Mouse (Mus musculus) T-helper 17 cell (primary cell): Measurements from ENCODE around the gene Arhgap15.

Experiments used
- in situ Hi-C, 2 experiments: fragments of 300-600 bp; cut with MboI, MseI; formaldehyde crosslinking; loops; 1 replicate in 1 of 2; 2 replicates in 1 of 2; pipeline ENCODE4 v1.15.1; 2025; ENCODE audit warnings: high pct_unique_total_duplicates in 2 of 2

Gene Arhgap15

GRCm38 (mm10) chr2:43772640-43773039 is 24.0 kb downstream of the Arhgap15 start:
- in situ Hi-C loops = no loop called here

- in situ Hi-C loops = no loop called here
Measured at GRCm38 (mm10) chr2:43782157-43782556, 33.5 kb downstream of the Arhgap15 start.

- in situ Hi-C loops = no loop called here
Measured at GRCm38 (mm10) chr2:43783759-43784735, 35.4 kb downstream of the Arhgap15 start.

- in situ Hi-C loops = no loop called here
Measured at GRCm38 (mm10) chr2:43786101-43786500, 37.5 kb downstream of the Arhgap15 start.

GRCm38 (mm10) chr2:43787141-43787540 is 38.5 kb downstream of the Arhgap15 start:
- in situ Hi-C loops = no loop called here

- in situ Hi-C loops = no loop called here
Measured at GRCm38 (mm10) chr2:43788484-43788883, 39.9 kb downstream of the Arhgap15 start.

GRCm38 (mm10) chr2:43790049-43790693 is 41.5 kb downstream of the Arhgap15 start:
- in situ Hi-C loops = no loop called here

- in situ Hi-C loops = no loop called here
Measured at GRCm38 (mm10) chr2:43791575-43791974, 43.0 kb downstream of the Arhgap15 start.

GRCm38 (mm10) chr2:43793105-43793504 is 44.5 kb downstream of the Arhgap15 start:
- in situ Hi-C loops = no loop called here

GRCm38 (mm10) chr2:43794700-43795099 is 46.1 kb downstream of the Arhgap15 start:
- in situ Hi-C loops = no loop called here

GRCm38 (mm10) chr2:43796448-43796847 is 47.8 kb downstream of the Arhgap15 start:
- in situ Hi-C loops = no loop called here

GRCm38 (mm10) chr2:43805960-43806744 is 57.5 kb downstream of the Arhgap15 start:
- in situ Hi-C loops = no loop called here

GRCm38 (mm10) chr2:43815896-43816787 is 67.5 kb downstream of the Arhgap15 start:
- in situ Hi-C loops = no loop called here

- in situ Hi-C loops = no loop called here
Measured at GRCm38 (mm10) chr2:43816788-43817581, 68.4 kb downstream of the Arhgap15 start.

- in situ Hi-C loops = no loop called here
Measured at GRCm38 (mm10) chr2:43835931-43836330, 87.3 kb downstream of the Arhgap15 start.

GRCm38 (mm10) chr2:43841644-43842043 is 93.0 kb downstream of the Arhgap15 start:
- in situ Hi-C loops = no loop called here

GRCm38 (mm10) chr2:43851195-43851594 is 102.6 kb downstream of the Arhgap15 start:
- in situ Hi-C loops = loop anchor here (5.0 kb wide), 2 partner anchors 56 to 129 kb away; no protein-coding TSS in a partner anchor

GRCm38 (mm10) chr2:43862709-43863108 is 114.1 kb downstream of the Arhgap15 start:
- in situ Hi-C loops = no loop called here

GRCm38 (mm10) chr2:43902403-43902973 is 153.9 kb downstream of the Arhgap15 start:
- in situ Hi-C loops = loop anchor here (5.0 kb wide), 1 partner anchor 180 kb away; no protein-coding TSS in a partner anchor
